Mouse (Mus musculus) left cerebral cortex, postnatal 4 days (tissue): Measurements from ENCODE around the gene Iqcn. TPM values are rescaled to one million over a fixed set of nuclear protein-coding genes. Genes with fewer than 3 reads are reported as not detected.

Experiments
- DNase-seq: peaks from one replicate; pipeline ENCODE4 v3.0.0-alpha.2; 2022
- intact Hi-C: fragments of 180-260 bp; cut with DNase I; formaldehyde crosslinking; loops from one replicate; pipeline ENCODE4 v1.15.1; 2025
- total RNA-seq, 2 experiments: library from RNA; stranded (reverse); gene quantifications; 2 replicates each; pipeline ENCODE4 v1.2.3; 2021

Gene Iqcn
- total RNA-seq, 2 experiments from 2014 or later, result 0.40 to 0.50 TPM

DNA sequence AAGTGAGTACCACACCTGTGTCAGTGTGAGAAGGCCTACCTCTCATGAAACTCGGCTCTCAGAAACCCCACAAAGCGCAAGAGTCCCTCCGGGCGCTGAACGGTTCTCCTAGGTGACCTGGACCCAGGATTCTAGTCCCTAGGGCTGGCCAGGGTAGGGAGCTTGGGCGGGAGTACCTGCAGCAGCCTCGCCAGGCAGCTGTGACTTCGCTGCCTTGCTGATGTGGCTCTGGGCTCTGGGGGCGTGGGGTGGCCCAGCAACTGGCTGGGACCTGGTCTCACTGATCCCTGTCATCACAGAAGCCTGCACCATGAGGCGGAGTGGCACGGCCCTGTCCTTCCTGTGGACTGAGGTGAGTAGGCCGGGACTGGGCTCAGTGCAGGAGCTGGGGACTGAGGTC is 21.0 kb downstream of the Iqcn start:
- no peak for DNase-seq
- intact Hi-C loops, result loop anchor here (5.0 kb wide), 1 partner anchor 118 kb away; no protein-coding TSS in a partner anchor

DNA sequence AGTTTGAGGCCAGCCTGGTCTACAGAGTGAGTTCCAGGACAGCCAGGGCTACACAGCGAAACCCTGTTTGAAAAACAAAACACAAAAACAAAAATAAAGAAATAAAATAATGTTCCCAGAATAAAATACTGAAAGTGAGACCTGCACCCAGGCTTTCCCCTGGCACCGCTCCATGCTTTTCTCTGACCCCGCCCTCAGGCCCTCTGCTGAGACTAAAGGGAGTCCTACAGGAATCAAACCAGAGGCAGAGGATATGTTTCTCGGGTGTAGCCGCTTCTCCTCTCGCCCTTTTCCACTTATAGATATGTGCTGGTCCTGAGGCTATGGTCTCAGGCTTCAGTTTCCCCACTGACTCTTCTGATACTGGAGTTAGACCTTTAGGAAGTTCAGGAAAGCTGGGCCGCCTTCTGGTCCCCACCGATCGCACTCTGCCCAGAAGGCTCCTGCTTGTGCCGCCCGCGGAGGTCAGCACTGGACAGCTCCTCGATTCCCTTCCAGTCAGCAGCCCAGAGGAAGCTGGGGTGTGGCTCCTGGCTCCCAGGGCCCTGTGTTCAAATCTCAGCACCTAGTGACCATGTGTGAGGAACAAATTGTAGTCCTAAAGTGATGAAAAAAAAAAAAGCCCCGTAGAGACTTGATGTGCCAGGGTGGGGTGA is 22.7 kb downstream of the Iqcn start:
- DNase-seq, result no peak
- intact Hi-C loops, result no loop called here

DNA sequence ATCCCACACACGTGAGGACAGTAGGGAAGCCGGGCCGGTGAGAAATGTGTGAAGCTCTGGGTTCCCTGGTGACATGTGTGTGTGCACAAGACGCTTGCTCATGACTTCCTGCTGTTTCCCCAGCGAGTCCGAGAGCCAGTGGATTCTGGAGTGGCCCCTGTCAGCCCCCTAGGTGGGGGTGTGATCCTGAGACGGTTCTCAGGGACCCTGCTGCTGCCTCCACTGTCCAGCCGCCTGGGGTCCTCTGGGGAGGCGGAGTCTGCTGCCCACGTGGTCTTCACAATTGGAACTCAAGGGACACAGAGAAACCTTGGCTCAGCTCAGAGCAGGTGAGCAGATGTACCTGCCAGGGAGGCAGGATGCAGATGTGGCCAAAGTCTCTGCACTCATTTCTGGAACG is 23.5 kb downstream of the Iqcn start:
- no peak for DNase-seq
- intact Hi-C loops, result no loop called here

DNA sequence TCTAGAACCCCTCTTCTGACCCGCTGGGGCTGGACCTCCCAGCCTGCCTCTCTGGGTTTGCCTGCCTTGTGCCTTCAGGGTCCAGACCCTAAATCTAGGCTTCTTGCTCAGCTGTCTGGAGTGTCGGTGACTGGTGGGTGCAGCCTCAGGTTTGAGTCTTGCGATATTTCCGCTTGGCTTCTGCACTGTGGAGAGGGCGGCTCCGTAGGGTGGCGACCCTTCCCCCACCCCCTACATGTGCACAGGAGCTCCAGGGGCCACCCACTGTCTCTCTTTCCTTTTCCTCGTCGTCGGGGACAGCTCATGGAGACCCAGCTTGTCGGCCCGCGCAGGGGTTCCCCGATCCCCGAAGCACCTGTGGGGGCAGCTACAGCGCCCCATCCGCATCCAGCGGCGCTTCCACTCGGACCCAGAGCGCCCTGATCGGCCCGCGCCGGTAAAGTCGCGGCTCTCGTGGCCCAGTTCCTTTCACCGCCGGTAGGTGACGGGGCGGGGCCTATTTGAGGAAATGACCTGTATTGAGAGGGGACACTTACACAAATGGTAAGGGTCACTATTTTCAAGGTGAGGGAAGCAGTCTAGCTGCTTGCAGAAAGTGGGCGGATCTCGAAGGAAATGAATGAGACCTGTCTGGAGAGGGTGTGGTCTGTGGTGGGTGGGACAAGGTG is 26.7 kb downstream of the Iqcn start:
- no peak for DNase-seq

DNA sequence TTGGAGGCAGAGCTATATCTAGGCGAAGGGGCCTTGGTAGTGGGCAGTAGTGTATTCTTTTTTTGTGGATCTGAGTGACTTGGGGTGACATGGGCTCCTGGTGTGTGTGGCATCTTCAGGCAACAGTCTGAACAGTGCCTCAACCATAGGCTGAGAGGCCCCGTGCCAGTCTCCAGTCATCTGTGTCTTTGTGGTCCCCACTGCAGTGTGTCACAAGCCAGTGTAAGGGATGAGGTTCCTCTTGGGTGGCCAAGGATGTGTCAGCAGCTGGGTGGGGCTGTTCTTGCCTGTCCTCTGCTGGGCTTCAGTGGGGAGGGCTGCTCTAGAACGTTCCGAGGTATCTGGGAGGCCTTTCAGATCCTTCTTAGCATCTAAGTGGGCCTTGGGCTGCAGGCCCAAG is 27.7 kb downstream of the Iqcn start:
- DNase-seq, result no peak
- intact Hi-C loops, result no loop called here

More for the DNA sequence above, 26.7 kb downstream of the Iqcn start:
- intact Hi-C loops, result no loop called here

DNA sequence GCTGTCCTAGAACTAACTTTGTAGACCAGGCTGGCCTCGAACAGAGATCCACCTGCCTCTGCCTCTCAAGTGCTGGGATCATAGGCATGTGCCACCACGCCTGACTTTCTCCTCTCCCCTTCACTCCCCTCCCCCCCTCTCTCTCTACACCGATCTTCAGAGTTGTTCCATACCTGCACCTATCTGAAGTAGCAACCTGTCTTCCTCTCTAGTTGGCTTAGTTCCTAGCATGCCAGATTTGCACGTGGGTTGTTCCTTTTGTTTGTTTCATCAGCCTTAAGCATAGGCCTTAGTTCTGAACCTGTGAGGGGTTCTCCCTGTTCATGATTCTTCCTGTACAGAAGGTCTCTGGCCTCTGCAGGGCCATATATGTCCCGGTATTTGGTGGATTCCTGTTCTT is 34.4 kb downstream of the Iqcn start:
- DNase-seq, result no peak
- intact Hi-C loops, result no loop called here

DNA sequence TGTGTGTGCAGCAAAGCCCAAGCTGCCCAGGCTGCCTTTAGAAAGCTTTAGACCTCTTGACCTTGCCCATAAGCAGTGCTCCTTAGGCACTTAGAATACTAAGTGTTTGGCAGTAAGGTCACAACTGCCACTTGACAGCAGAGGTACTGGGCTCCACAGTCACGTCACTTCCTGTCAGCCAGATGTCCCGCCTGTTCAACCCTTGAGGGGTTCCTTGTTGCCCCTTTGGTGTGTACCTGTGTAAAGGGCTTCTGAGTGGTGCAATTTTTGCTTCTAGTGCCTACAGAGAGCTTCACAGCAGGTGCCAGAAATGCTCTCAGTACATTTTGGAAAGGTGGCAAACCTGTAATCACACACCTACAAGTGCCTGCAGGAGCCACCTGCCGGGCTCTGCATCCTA is 35.0 kb downstream of the Iqcn start:
- DNase-seq, result no peak
- intact Hi-C loops, result no loop called here

DNA sequence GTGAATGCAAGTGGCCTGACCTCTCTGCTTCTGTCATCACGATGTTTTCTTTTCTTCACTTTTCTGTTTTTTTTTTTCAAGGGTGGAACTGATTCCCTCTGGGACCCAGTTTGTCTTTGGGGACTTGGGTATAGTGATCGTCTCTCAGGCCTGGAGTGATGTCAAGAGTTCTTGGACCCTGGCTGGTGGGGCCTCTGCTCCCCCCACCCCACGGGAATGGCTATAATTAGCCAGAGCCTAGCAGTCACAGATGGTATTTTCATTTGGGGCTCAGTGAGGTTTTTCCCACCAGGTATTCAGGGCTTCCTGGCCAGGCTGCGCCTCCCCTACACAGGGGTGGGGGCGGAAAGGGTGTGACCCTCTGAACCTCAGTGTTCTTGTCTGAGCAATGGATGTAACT is 38.4 kb downstream of the Iqcn start:
- no peak for DNase-seq
- intact Hi-C loops, result no loop called here

DNA sequence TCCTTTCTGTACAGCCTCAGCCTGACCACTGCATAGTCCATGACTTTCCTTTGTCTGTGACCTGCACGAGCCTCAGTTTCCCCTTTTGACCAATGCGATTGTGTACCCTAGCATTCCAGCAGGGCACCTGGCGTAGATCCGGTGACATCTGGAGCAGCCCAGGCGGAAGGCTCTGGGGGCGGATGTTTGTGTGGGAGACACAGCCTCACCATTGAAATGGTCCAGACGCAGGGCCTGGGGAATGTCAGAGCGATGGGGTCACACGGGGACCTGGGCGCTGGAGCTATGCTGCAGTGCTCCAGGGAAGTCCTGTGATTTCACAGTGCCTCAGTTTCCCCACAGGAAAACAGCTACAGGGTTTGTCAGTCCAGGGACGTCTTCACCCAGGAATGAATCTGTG is 38.9 kb downstream of the Iqcn start:
- no peak for DNase-seq
- intact Hi-C loops, result no loop called here

DNA sequence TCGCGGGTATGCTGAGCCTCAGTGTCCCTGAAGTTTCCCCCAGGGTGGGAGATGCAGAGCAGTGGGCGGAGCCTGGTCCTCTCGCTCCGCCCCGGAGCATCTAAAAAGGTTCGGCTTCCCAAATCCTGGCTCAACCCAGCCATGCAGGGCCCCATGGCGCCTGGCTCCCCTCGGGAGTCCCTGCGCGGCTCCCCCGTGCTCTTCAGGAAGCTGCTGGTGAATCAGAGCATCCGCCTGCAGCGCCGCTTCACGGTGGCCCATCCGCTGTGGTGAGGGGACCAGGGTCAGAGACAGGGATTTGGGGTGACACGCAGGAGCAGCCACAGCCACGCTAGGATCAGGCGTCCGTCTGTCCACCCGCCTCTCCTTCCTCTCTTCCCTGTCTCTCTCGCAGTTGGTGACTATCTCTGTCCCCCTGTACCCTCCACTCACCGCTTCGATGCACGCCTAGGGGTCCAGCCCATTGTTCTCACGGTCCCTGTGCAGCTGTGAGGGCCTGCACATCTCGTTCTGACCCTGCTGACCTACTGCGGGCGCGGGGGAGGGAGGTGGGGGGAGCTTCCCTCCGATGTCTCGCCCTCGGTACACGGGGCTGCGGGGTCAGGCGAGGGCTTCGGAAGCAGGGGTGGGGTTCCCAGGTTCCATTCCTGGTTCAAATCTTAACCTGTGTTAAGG is 39.9 kb downstream of the Iqcn start:
- no peak for DNase-seq
- intact Hi-C loops, result no loop called here

DNA sequence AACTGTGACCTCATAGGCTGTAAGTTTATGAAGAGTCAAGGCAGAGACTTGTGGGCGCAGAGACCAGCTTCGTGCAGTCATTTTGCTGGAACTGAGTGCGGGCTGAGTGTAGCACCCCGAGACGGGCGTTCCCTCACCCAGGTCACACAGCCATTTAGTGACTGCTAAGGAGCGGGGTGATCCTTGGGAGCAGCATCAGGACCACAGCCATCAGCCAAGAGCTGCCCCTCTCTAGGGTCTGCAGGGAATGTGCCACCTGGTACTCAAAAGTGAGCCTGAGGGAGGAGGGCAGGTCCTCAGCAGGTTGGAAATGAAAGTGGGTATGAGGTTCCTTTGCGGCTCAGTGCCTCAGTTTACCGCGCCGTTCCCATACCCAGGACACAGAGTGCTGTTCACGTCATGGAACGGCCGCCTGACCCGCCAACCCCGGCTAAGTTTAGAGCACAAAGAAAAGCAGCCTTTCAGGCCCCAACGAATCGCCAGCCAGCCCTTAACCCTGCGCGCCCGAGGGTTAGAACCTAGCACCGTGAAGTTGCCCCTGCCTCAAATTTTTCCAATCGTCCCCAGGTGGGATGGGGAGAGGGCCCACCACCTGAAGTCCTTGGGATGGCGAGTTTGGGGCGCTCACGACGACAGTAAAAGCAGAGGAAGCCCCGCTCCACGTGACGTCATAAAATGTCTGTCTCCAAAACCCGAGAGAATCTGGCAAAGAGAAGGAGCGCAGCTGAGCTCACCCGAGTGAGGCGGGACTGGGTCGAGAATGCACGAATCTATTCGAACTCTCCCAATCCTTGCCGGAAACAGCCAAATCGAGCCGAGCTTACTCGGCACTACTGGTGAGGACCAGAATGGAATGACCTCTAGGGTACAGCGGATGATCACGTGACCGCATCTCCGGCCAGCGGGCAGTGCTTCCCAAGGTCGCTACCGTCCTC is 40.7 kb downstream of the Iqcn start:
- DNase-seq, result no peak
- intact Hi-C loops, result no loop called here

DNA sequence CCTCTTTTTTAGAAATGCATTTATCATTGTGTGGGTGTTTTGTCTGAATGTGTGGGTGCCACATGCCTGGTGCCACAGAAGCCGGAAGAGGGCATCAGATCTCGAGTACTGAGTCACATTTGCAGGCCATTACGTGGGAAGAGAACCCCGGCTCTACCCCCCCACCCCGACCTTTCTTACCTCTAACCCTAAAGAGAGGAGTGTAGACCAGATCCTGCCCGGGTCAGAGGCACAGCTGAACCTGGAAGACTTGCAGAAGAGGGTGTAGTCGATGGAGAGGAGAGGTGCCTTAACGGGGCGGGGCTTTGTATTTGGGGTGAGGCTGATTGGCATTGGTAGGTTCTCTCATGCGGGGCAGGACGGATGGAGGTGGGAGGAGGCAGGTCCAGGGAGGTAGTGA is 41.5 kb downstream of the Iqcn start:
- intact Hi-C loops, result no loop called here
- no peak for DNase-seq

DNA sequence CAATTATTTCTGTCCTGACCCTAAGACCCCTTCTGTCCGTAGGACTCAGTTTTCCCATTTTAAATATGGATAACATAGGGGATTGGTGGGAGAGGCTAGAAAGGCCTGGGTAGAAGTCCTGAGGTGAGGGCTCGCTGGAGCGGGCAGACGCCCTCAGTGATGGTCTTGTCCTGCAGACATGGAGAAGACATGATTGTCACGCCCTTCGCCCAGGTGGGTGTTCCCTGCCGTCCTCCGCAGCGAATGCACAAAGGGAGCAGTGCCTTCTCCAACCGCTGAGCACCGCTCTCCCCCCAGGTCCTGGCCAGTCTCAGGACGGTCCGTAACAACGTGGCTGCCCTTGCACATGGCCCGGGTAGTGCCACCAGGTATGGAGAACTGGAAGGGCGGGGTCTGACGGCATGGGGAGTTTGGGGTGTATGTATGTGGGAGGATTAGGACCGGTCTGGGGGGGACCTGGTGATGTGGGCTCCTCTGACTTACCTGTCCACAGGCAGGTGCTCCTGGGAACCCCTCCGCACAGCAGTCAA is 42.5 kb downstream of the Iqcn start:
- DNase-seq, result no peak
- intact Hi-C loops, result no loop called here

DNA sequence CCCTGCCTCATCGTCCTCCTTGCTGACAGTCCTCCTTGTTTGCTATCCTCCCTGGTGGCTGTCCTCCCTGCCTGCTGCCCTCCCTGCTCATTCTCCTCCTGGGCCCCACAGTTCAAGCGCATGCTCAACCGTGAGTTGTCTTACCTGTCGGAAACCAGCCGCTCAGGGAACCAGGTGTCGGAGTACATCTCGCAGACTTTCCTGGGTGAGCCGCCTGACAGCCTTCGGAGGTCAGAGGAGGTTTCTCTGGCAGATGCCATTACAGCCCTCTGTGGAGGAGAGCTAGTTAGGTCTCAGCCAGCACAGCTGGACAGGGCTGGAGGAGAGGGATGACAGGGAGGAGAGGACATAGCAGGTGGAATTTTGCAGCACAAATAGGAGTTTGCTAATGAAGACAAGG is 43.4 kb downstream of the Iqcn start:
- no peak for DNase-seq
- intact Hi-C loops, result no loop called here

DNA sequence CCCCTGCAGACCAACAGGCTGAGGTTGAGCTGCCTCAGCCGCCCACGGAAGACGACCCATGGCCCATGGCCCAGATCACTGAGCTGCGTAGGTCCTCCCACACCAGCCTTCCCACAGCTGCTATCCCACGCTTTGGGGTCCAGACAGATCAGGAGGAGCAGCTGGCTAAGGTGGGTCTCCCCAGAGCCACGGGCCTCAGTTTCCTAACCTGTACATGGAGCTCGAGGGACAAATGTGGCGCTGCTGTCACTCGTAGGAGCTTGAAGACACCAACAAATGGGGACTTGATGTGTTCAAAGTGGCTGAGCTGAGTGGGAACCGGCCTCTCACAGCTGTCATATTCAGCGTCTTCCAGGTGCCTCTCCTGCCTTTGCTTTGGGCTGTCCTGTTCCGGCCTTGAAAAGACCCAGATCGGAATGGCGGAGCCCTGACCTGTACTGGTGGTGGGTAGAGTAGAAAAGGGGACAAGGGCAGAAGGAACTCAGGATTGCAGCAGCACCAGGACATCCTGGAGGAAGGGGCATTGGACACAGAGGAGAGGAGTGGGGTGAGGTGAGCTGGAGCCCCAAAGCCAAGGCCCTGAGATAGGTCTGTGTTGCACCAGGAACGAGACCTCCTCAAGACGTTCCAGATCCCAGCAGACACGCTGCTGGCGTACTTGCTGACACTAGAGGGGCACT is 44.1 kb downstream of the Iqcn start:
- intact Hi-C loops, result no loop called here
- no peak for DNase-seq

DNA sequence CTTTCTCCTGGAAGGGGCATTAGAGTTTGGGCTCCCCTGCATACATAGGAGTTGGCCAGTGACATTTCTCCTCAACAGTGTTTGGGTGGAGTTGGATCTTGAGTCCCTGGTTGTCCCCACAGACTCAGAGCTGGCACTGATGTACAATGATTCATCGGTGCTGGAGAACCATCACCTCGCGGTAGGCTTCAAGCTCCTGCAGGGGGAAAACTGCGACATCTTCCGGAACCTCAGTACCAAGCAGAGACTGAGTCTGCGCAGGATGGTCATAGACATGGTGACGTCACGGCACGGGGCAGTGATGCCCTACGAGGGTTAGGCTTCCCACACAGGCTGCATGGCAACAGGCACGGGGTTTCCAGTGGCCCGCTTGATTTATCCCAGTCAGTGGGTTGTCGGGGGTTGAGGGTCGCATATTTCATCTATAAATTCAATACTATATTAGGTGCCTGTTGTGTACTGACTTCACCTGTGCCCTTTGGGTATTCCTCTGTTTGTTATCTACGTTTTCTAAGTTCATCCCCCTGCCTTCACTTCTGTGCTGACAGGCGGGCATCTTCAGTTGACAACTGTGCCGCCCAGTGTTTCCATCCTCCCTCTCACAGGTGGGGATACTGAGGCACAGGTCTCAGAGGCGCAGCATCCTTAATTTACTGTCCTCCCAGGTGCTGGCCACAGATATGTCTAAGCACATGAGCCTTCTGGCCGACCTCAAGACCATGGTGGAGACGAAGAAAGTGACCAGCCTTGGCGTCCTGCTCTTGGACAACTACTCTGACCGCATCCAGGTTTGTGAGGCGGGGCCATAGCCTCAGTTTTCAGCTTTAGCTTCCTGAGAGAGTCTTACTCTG is 45.2 kb downstream of the Iqcn start:
- intact Hi-C loops, result no loop called here
- DNase-seq, result no peak

DNA sequence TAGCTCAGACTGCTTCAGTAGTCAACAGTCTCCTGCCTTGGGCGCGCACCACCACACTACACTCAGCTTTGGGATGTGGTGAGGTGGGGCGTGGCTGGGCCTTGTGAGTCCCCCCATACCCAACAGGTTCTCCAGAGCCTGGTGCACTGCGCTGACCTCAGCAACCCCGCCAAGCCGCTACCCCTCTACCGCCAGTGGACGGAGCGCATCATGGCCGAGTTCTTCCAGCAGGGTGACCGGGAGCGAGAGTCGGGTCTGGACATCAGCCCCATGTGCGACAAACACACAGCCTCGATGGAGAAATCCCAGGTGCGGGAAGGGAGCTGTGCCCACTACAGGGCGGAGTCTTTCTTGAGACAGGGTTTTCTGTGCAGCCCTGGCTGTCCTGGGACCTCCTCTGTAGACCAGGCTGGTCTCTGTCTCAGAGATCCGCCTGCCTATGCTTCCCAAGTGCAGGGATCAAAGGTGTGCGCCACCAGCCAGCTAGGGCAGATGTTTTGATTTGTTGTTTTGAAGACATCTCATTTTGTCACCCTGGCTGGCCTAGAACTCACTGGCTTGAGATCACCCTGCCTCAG is 45.9 kb downstream of the Iqcn start:
- DNase-seq, result no peak

DNA sequence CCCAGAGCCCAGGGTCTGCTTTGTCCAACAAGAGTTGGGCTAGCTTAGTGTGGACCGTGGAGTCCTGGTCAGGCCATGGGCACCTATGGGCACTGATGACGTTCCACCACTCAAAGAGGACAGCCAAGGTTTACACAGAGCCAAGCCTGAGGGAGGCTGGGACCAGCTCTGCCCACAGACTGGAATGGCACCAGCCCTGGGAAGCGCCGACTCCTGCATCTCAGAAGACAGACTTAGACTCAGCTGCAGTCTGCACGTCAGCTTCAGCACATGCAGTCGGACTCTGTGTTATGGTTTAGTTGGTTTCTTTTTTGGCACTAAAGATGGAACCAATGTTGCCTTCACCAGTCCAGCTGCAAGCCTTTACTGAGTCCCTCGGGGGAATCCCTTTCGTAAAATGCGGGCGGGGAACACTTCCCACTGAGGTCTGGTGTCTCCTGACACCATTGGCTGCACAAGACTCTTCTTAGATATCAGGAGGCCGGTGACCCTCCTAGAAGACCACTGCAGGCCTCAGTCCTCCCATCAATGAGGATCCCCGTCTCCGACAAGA is 46.9 kb downstream of the Iqcn start:
- intact Hi-C loops, result no loop called here
- DNase-seq, result no peak

More for the DNA sequence above, 45.9 kb downstream of the Iqcn start:
- intact Hi-C loops, result no loop called here
